Mouse (Mus musculus): Measurements from ENCODE around the gene Stx3. TPM values are rescaled to one million over a fixed set of nuclear protein-coding genes. Genes with fewer than 3 reads are reported as not detected.

Stx3 gene
- polyA plus RNA-seq, 1 experiment from 2014 or later, result 42.6 TPM

DNA sequence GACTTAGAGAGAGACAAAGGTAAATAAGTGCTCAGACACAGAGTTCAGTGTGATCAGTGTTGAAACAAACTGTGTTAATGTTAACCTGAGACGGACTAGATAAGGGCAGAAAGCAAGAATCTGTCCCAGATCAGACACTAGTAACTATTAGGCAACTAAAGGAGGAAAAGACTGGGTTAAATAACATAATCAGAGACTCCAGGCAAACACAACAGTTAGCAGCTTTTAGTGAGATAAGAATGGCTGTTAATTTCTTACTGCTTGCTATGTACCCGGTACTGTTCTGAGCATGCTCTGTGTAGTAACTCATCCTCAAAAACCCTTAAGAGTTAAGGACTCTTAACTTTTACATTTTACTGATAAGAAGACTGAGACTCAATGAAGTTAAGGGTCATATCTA, 93.3 kb downstream of the Stx3 start:
- DNase-seq (ENCODE audit: low spot score), result peak; percentile 10
- H3K4me3 ChIP-seq (ENCODE audit: low read depth, low read length), result no peak overlapping the region
- TF ChIP-seq CTCF (IDR thresholded peaks at IDR 0.05), result no peak
- no peak for TF ChIP-seq EP300 (IDR thresholded peaks at IDR 0.05)

More for the DNA sequence above, 93.3 kb downstream of the Stx3 start:
- no peaks in the 10 kb centered on the region for H3K4me1 ChIP-seq (ENCODE audit: insufficient read depth, low read depth, low read length)
- no peaks in the 10 kb centered on the region for H3K27me3 ChIP-seq (replicated peaks; ENCODE audit: insufficient read depth, low read length)
- no peak overlapping the region for H3K27ac ChIP-seq (ENCODE audit: low read length)
- 38% methylated on average over 2 of the region's 2 CpGs for WGBS
- H3K9ac ChIP-seq (replicated peaks; ENCODE audit: low read depth), result no peak overlapping the region
- H3K36me3 ChIP-seq (ENCODE audit: insufficient read depth, low read length), result no peaks in the 10 kb centered on the region
- no peak overlapping the region for H3K4me2 ChIP-seq (replicated peaks; ENCODE audit: low read depth, low read length)
- no peaks in the 10 kb centered on the region for H3K9me3 ChIP-seq (ENCODE audit: low read length)
- ATAC-seq, result no peak

Other genes with a start within 250 kb of the Stx3 start
- 11.6 and 12.0 TPM in 2 replicates for gene Ms4a6d, start 214.6 kb downstream of the Stx3 start, polyA plus RNA-seq (2015; fragmentation: Nextera tagmentation; extraction: Ambion mirVana)
- 0.16 and 0.51 TPM in 2 replicates for gene Ms4a2, start 195.7 kb downstream of the Stx3 start, polyA plus RNA-seq (2015; fragmentation: Nextera tagmentation; extraction: Ambion mirVana)
- not detected in 2 replicates for gene Ms4a3, start 178.6 kb downstream of the Stx3 start, polyA plus RNA-seq (2015; fragmentation: Nextera tagmentation; extraction: Ambion mirVana)
- gene Oosp2, start 158.8 kb downstream of the Stx3 start, polyA plus RNA-seq (2015; fragmentation: Nextera tagmentation; extraction: Ambion mirVana), result not detected in 2 replicates
- not detected in 2 replicates for gene Oosp1, start 128.3 kb downstream of the Stx3 start, polyA plus RNA-seq (2015; fragmentation: Nextera tagmentation; extraction: Ambion mirVana)
- not detected in 2 replicates for gene Oosp3, start 122.3 kb downstream of the Stx3 start, polyA plus RNA-seq (2015; fragmentation: Nextera tagmentation; extraction: Ambion mirVana)
- gene Gif, start 71.8 kb downstream of the Stx3 start, polyA plus RNA-seq (2015; fragmentation: Nextera tagmentation; extraction: Ambion mirVana), result 10.9 and 15.7 TPM in 2 replicates
- gene Mrpl16, start 49.0 kb downstream of the Stx3 start, polyA plus RNA-seq (2015; fragmentation: Nextera tagmentation; extraction: Ambion mirVana), result 26.9 and 27.8 TPM in 2 replicates
- 0.08 and 0.14 TPM in 2 replicates for gene Olfr1417, start 19.8 kb upstream of the Stx3 start, polyA plus RNA-seq (2015; fragmentation: Nextera tagmentation; extraction: Ambion mirVana)
- not detected in 2 replicates for gene Olfr1418, start 41.7 kb upstream of the Stx3 start, polyA plus RNA-seq (2015; fragmentation: Nextera tagmentation; extraction: Ambion mirVana)
- gene Olfr1419, start 55.7 kb upstream of the Stx3 start, polyA plus RNA-seq (2015; fragmentation: Nextera tagmentation; extraction: Ambion mirVana), result not detected in 2 replicates
- 0.12 and 0.15 TPM in 2 replicates for gene Olfr1420, start 67.2 kb upstream of the Stx3 start, polyA plus RNA-seq (2015; fragmentation: Nextera tagmentation; extraction: Ambion mirVana)
- gene Patl1, start 93.0 kb upstream of the Stx3 start, polyA plus RNA-seq (2015; fragmentation: Nextera tagmentation; extraction: Ambion mirVana), result 9.2 and 9.4 TPM in 2 replicates
- 4.6 and 5.2 TPM in 2 replicates for gene Osbp, start 146.5 kb upstream of the Stx3 start, polyA plus RNA-seq (2015; fragmentation: Nextera tagmentation; extraction: Ambion mirVana)
- not detected in 2 replicates for gene Olfr1423, start 221.9 kb upstream of the Stx3 start, polyA plus RNA-seq (2015; fragmentation: Nextera tagmentation; extraction: Ambion mirVana)
- not detected in 2 replicates for gene Olfr1424, start 243.3 kb upstream of the Stx3 start, polyA plus RNA-seq (2015; fragmentation: Nextera tagmentation; extraction: Ambion mirVana)